ENCODE assay signal across 15 mouse cellular contexts in the genomic region with DNA sequence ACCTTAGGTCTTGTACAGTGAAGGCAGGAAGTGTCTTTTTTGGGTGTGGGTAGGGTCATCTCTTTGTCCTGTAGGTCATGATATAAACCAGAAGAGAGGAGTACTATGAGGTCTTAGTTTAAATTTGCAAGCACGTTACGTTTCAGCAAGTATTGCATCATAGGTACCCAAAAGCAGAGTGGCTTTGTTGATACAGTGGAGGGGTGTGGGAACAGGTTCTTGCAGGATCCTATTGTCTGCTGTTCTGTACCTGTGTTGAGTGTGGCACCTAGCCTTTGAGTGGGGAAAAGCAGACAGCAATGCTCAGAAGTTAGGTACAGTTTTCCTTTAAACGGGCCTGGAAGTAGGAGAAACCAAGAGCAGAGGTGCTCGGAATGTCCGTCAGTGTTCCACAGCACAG.
"Had no signal": no experiment of that assay in that cellular context is flagged by ENCODE, and none has a peak within 500 bp of the region (broad histone marks: within the 10 kb centered on the region; RNA-seq: fewer than 3 reads in every experiment).

No protein-coding gene starts in this region.

- H3K27me3 ChIP-seq: limb, embryonic 12.5 days; liver, embryonic 15.5 days; lung, embryonic 15.5 days; megakaryocyte, embryonic 14.5 days; midbrain, embryonic 15.5 days; neural tube, embryonic 12.5 days had no signal

- ATAC-seq: midbrain, embryonic 15.5 days had no signal

- H3K4me2 ChIP-seq: limb, embryonic 12.5 days; liver, embryonic 11.5 days; liver, embryonic 15.5 days; lung, embryonic 15.5 days; midbrain, embryonic 11.5 days; midbrain, embryonic 15.5 days; neural tube, embryonic 12.5 days had no signal

- H3K36me3 ChIP-seq: midbrain, embryonic 15.5 days had no signal

- H3K27ac ChIP-seq: liver, embryonic 15.5 days; lung, embryonic 15.5 days; midbrain, embryonic 15.5 days; neural tube, embryonic 12.5 days had no signal

- DNase-seq: kidney, adult 11 months; kidney, adult 9 months; kidney, postnatal 10 days; kidney, postnatal 4 days; retina, postnatal 1 day; right cerebral cortex, postnatal 4 days; spleen, adult 18-20 months had no signal

- H3K9me3 ChIP-seq: limb, embryonic 12.5 days; liver, embryonic 15.5 days; lung, embryonic 15.5 days; megakaryocyte, embryonic 14.5 days; midbrain, embryonic 15.5 days; neural tube, embryonic 12.5 days had no signal

- H3K4me3 ChIP-seq: limb, embryonic 12.5 days; liver, embryonic 15.5 days; lung, embryonic 15.5 days; megakaryocyte, embryonic 14.5 days; midbrain, embryonic 15.5 days; neural tube, embryonic 12.5 days had no signal

- H3K9ac ChIP-seq: limb, embryonic 12.5 days; liver, embryonic 15.5 days; lung, embryonic 15.5 days; midbrain, embryonic 15.5 days; neural tube, embryonic 12.5 days had no signal
